Mouse (Mus musculus) hindbrain, embryonic 12.5 days (tissue): ENCODE measurements around the gene Gm49373. TPM values are rescaled to one million over a fixed set of nuclear protein-coding genes. Genes with fewer than 3 reads are reported as not detected.

Source experiments
- ATAC-seq: fragments of 200-750 bp; cut with Nextera tagmentation; 2 replicates; pipeline ENCODE4 v1.8.0; 2017; ENCODE audit warnings: moderate TSS enrichment; ENCODE audit not compliant: low FRiP score
- H3K27ac ChIP-seq: fragments of 300-500 bp; sonication (generic); 2 replicates; pipeline ENCODE4 v1.5.1; 2016; ENCODE audit warnings: mild to moderate bottlenecking
- H3K27me3 ChIP-seq: fragments of 300-500 bp; sonication (generic); 2 replicates; pipeline ENCODE4 v1.6.1; 2016; ENCODE audit warnings: mild to moderate bottlenecking
- H3K36me3 ChIP-seq: fragments of 300-500 bp; sonication (generic); 2 replicates; pipeline ENCODE4 v1.6.1; 2016; ENCODE audit warnings: mild to moderate bottlenecking
- H3K4me1 ChIP-seq: fragments of 300-500 bp; sonication (generic); 2 replicates; pipeline ENCODE4 v1.6.1; 2016
- H3K4me2 ChIP-seq: fragments of 300-500 bp; sonication (generic); replicated peaks from 2 replicates; pipeline ENCODE4 v1.6.1; 2016; ENCODE audit warnings: mild to moderate bottlenecking
- H3K4me3 ChIP-seq: fragments of 300-500 bp; sonication (generic); 2 replicates; pipeline ENCODE4 v1.5.1; 2016; ENCODE audit warnings: mild to moderate bottlenecking
- H3K9ac ChIP-seq: fragments of 300-500 bp; sonication (generic); 2 replicates; pipeline ENCODE4 v1.6.1; 2016; ENCODE audit warnings: mild to moderate bottlenecking, moderate library complexity
- H3K9me3 ChIP-seq: fragments of 300-500 bp; sonication (generic); replicated peaks from 2 replicates; pipeline ENCODE4 v1.6.1; 2016; ENCODE audit warnings: mild to moderate bottlenecking
- WGBS: fragments of 180-500 bp; shearing (Covaris S2); methylation state at CpG from one replicate; pipeline ENCODE4 v1.1.7; 2016; 5-methylcytosine and 5-hydroxymethylcytosine counted together
- microRNA counts: library from miRNA; unstranded; fragments of <30 nt; microRNA quantifications from one replicate; lab custom pipeline; 2017
- microRNA-seq: library from miRNA; unstranded; fragments of <30 nt; microRNA quantifications from one replicate; pipeline ENCODE4, GENCODE M21; 2017
- polyA plus RNA-seq: library from polyadenylated mRNA; unstranded; fragments of >200 nt; fragmentation: Nextera tagmentation; extraction: Ambion mirVana; gene quantifications from 2 replicates; pipeline ENCODE4 v1.2.1, GENCODE M21; 2016

Gm49373 gene
- polyA plus RNA-seq, 1 experiment from 2014 or later: 1.3 TPM

DNA sequence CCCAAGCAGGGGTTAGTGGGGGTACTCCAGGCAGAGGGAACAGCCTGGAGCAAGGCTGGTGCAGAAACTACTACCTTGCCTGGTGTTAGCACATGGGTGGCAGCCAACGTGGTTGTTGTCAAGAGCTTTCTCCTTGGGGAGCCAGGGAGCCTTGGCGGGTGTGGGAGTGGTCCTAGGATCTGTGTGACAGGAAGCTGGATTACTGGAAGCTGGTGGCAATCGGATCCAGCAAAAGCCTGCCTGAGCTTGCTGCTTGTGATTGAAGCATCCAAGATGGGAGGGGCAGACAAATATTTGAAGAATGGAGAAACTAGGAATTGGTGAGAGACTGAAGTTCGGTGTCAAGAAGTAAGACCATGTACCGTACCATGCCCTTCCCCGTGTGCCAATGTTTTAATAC, 50.6 kb downstream of the Gm49373 start:
- no peak overlapping the region for H3K27ac ChIP-seq
- peaks cover 46% of the 10 kb centered on the region for H3K27me3 ChIP-seq
- WGBS: 65% methylated on average over 6 of the region's 6 CpGs
- H3K4me3 ChIP-seq: no peak overlapping the region
- no peaks in the 10 kb centered on the region for H3K36me3 ChIP-seq
- no peaks in the 10 kb centered on the region for H3K9me3 ChIP-seq
- H3K9ac ChIP-seq: no peak overlapping the region
- ATAC-seq: no peak
- no peaks in the 10 kb centered on the region for H3K4me1 ChIP-seq
- H3K4me2 ChIP-seq: no peak overlapping the region

DNA sequence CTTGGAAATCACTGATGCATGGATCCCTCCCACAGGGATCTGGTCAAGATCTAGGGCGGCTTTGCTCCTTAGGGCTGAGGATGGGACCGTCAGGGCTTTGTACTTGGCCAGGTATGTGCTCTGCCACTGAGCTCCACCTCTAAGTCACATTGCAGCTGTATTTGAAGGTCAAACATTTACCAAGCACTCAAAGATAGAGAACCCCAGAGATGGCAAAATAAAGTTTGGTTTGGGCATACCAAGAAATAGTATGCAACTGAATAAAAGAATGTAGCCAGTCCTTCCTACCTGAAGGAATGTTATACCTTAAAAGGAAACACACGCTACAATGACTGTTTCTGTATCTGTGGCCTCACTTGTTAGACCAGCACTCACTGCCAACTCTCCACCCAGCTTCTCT, 51.5 kb downstream of the Gm49373 start:
- Histone ChIP-seq H3K27ac (no peak overlapping the region), H3K4me2 (no peak overlapping the region), H3K9me3 (no peaks in the 10 kb centered on the region), H3K4me1 (no peaks in the 10 kb centered on the region), H3K27me3 (peaks cover 46% of the 10 kb centered on the region), H3K36me3 (no peaks in the 10 kb centered on the region), H3K9ac (no peak overlapping the region), H3K4me3 (no peak overlapping the region)
- ATAC-seq: no peak
- 78% methylated on average over 3 of the region's 3 CpGs for WGBS

DNA sequence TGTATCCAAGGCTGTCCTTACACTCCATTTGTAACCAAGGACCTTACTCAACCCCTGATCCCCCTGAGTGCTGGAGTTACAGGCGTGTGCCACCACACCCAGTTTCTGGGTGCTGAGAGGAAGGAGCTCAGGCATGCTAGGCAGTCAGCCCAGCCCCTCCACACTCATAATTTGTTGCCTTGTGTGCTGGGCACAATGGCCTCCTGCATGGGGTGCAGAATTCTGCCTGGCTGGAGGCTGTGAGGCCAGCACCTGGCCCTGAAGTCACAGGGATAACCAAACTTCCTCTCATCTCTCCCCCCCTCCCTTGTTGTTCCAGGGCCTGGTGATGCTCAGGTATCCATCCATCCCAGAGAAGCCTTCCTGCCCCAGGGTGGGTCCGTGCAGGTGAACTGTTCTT, 54.3 kb downstream of the Gm49373 start:
- Histone ChIP-seq H3K27ac (no peak overlapping the region), H3K4me3 (no peak overlapping the region), H3K9me3 (no peaks in the 10 kb centered on the region; the same call in 1 of the 2 replicates), H3K4me1 (peaks cover 4% of the 10 kb centered on the region; the same call in 1 of the 2 replicates), H3K9ac (no peak overlapping the region), H3K36me3 (no peaks in the 10 kb centered on the region), H3K27me3 (peaks cover 63% of the 10 kb centered on the region), H3K4me2 (no peak overlapping the region)
- WGBS: 77% methylated on average over 2 of the region's 2 CpGs
- no peak for ATAC-seq

DNA sequence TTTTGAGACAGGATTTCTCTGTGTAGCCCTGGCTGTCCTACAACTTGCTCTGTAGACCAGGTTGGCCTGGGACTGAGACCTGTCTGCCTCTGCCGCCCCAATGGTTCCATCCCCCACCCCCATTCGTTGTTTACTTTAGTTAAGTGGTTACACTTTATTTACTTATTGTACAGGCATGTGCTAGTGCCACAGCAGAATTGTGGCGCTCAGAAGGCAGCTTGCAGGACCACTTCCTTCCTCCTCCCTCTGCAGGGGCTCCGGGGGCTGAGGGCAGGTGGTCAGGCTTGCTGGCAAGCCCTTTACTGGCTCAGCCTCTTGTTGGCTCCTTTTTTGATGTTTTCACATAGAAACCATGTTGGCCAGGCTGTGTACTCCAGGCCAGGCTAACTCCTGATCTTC, 55.7 kb downstream of the Gm49373 start:
- 0 out of 2 replicates have a peak overlapping the region, but pooled peaks have one; percentile 3 for H3K4me2 ChIP-seq
- no peak overlapping the region for H3K4me3 ChIP-seq
- no peaks in the 10 kb centered on the region; the same call in 1 of the 2 replicates for H3K9me3 ChIP-seq
- H3K27me3 ChIP-seq: peaks cover 73% of the 10 kb centered on the region
- no peak overlapping the region for H3K9ac ChIP-seq
- H3K36me3 ChIP-seq: no peaks in the 10 kb centered on the region
- ATAC-seq: no peak
- H3K4me1 ChIP-seq: peaks cover 4% of the 10 kb centered on the region; the same call in 1 of the 2 replicates
- WGBS: 48% methylated on average over 4 of the region's 4 CpGs
- H3K27ac ChIP-seq: no peak overlapping the region

DNA sequence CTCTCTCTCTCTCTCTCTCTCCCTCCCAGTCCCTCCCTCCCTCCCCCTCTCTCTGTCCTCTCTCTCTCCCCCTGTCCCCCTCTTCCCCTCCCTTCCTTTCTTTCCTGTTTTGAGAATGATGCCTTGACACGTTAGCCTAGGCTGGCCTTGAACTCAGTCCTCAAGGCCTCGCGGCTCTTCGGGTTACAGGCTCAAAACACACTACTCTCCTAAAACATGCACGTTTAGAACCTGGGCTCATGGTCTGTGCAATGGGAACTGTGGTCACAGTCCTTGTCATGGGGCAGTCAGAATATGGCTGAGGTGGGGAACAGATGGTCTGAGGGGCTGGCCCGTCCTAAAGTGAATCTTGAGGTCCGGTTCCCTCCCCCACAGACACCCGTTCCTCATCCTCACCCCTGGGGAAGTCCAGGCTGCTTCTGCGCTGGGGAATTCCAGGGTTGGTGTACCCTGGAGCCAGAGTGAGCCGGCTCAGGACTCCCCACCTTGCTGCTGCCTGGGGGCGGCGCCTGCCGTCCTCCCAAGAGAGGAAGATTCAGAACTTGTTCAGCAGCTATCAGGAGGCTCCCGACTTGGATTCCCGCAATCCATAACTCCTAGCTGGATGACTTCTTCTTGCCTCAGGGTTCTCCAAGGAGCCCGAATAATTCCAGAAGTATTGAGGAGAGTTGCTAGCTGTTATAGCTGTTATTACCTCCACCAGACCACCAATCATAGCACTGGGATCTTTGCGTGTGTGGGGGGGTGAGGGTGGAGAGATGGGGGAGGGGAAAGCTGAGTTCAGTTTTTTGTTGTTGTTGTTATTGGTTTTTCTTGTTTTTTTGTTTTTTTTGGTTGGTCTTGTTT, 56.3 kb downstream of the Gm49373 start:
- H3K36me3 ChIP-seq: no peaks in the 10 kb centered on the region
- 4% methylated on average over 17 of the region's 17 CpGs for WGBS
- no peaks in the 10 kb centered on the region; the same call in 1 of the 2 replicates for H3K9me3 ChIP-seq
- H3K4me2 ChIP-seq: peak overlapping the region; percentile 44; the same call in 1 of the 2 replicates
- H3K4me1 ChIP-seq: peaks cover 4% of the 10 kb centered on the region; the same call in 1 of the 2 replicates
- no peak for ATAC-seq
- H3K27me3 ChIP-seq: peaks cover 74% of the 10 kb centered on the region
- H3K27ac ChIP-seq: no peak overlapping the region
- no peak overlapping the region for H3K9ac ChIP-seq
- H3K4me3 ChIP-seq: 0 out of 2 replicates have a peak overlapping the region, but pooled peaks have one; percentile 21

DNA sequence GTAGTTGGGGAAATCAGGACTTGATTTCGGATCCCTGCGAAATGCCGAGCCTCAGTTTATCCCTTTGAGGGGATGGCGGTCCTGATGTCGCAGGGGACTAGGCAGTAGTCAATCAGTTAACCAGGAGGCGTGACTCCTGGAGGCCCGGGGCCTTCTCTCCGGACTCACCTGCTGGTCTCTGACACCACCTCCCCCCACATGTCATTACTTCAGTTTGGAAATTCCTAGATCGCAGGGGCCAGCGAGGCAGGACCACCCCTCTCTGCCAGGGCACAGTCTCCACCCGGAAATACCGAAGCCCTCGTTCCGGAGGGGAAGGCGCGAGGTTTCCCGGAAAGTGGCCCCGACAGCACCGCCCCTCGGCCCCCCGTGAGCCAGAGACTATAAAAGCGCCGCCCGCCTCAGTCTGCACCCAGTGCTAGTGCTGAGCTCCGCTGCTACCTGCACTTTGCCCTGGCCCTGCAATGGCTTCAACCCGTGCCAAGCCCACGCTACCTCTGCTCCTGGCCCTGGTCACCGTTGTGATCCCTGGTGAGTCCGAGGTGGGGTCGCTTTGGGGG, 57.2 kb downstream of the Gm49373 start, which contains the start of gene Icam1:
TSS of gene Icam1 (plus strand) at position 415 of the 560 bp plus-strand sequence.
- H3K4me3 ChIP-seq: peak within 1 kb of the TSS; percentile 21
- peaks cover 4% of the 10 kb centered on the region; the same call in 1 of the 2 replicates for H3K4me1 ChIP-seq
- H3K9me3 ChIP-seq: no peaks in the 10 kb centered on the region; the same call in 1 of the 2 replicates
- under 1% methylated on average over 30 of the region's 30 CpGs for WGBS
- H3K27me3 ChIP-seq: peaks cover 73% of the 10 kb centered on the region
- H3K4me2 ChIP-seq: peak within 1 kb of the TSS; percentile 44
- no peaks in the 10 kb centered on the region for H3K36me3 ChIP-seq
- H3K9ac ChIP-seq: peak within 1 kb of the TSS; percentile 38; the same call in 1 of the 2 replicates
- no peak within 1 kb of the TSS for H3K27ac ChIP-seq
- no peak for ATAC-seq

DNA sequence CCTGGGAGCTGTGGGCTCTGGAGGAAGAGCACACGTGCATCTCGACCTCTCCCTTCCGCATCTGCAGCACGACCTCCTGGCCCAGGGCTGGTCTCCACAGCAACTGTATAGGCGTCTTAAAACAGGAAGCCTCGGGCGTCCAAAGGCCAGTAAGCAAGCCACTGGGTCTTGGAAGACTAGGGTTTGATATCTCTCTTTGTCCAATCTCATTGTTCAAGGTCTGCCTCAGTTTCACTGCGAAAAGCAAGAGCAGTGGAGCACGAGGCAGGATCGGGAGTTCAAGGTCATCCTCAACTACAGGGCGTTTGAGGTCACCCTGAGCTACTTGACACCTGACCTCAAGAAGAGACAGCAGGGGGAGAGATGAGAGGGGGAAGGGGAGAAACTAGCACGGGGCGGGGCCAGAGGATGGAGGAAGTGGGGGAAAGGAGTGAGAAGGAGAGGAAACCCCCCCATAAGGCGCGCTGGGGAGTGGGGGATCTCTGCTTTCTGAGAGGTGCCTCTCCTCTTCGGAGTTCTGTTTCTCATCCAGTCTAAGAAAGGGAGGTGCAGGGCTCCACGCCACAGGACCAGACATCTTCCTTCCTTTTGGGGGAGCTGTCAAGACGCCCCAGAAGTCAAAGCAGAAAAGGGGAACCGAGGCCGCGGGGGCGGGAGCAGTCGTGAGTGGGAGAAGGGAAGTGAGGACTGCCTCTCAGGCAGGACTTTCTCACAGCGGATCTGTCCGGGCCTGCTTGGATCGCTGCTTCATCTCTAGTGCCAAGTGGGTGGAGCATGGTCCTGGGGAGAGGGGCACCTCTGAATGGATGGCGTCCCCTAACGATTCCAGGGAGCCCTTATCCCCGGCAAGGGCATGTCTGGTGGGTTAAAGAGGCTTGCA, 58.0 kb downstream of the Gm49373 start:
- peak overlapping the region; percentile 44 for H3K4me2 ChIP-seq
- H3K36me3 ChIP-seq: no peaks in the 10 kb centered on the region
- H3K27me3 ChIP-seq: peaks cover 69% of the 10 kb centered on the region
- peaks cover 4% of the 10 kb centered on the region; the same call in 1 of the 2 replicates for H3K4me1 ChIP-seq
- H3K9ac ChIP-seq: no peak overlapping the region
- H3K4me3 ChIP-seq: peak overlapping the region; percentile 21
- 2% methylated on average over 29 of the region's 29 CpGs for WGBS
- no peaks in the 10 kb centered on the region; the same call in 1 of the 2 replicates for H3K9me3 ChIP-seq
- ATAC-seq: no peak
- H3K27ac ChIP-seq: no peak overlapping the region

MicroRNA genes within 50 kb of the gene (microRNA counts, 519-probe panel; counts per million panel counts)
- 4,063 counts per million, percentile 82 among the panel's probes with 10 or more counts for microRNA mmu-miR-1900 (lab: Ali Mortazavi, UCI)

Small RNA genes lying within 50 kb of the gene (microRNA-seq; reads per million reads assigned to microRNA genes)
- gene Mir1900: not detected
- 1.1 reads per million for gene Mir7082

Other genes with a start within 250 kb of the Gm49373 start
- gene A230050P20Rik, start 204.5 kb downstream of the Gm49373 start, polyA plus RNA-seq: 2.0 and 2.4 TPM in 2 replicates
- 4.8 and 5.5 TPM in 2 replicates for gene Angptl6, start 193.4 kb downstream of the Gm49373 start, polyA plus RNA-seq
- gene Ppan, start 184.9 kb downstream of the Gm49373 start, polyA plus RNA-seq: 55.1 and 59.5 TPM in 2 replicates
- 282 and 283 TPM in 2 replicates for gene Eif3g, start 174.5 kb downstream of the Gm49373 start, polyA plus RNA-seq
- 95.2 and 102 TPM in 2 replicates for gene Dnmt1, start 113.2 kb downstream of the Gm49373 start, polyA plus RNA-seq
- gene S1pr2, start 96.3 kb downstream of the Gm49373 start, polyA plus RNA-seq: 22.1 and 26.5 TPM in 2 replicates
- gene Mrpl4, start 70.4 kb downstream of the Gm49373 start, polyA plus RNA-seq: 103 and 106 TPM in 2 replicates
- gene Icam1, start 57.1 kb downstream of the Gm49373 start, polyA plus RNA-seq: 5.2 and 5.5 TPM in 2 replicates
- gene Icam4, start 43.7 kb downstream of the Gm49373 start, polyA plus RNA-seq: 1.7 and 2.1 TPM in 2 replicates
- 0.13 and 0.23 TPM in 2 replicates for gene Icam5, start 41.0 kb downstream of the Gm49373 start, polyA plus RNA-seq
- 2.4 TPM in 1 of 2 replicates, not detected in the other for gene Zglp1, start 6.0 kb downstream of the Gm49373 start, polyA plus RNA-seq
- 46.4 and 48.4 TPM in 2 replicates for gene Fdx1l, start 518 bp upstream of the Gm49373 start, polyA plus RNA-seq
- gene Gm38431, start 18.9 kb upstream of the Gm49373 start, polyA plus RNA-seq: 1.6 and 2.5 TPM in 2 replicates
- gene Raver1, start 18.9 kb upstream of the Gm49373 start, polyA plus RNA-seq: 58.8 and 66.9 TPM in 2 replicates
- 16.3 and 18.1 TPM in 2 replicates for gene Tyk2, start 58.1 kb upstream of the Gm49373 start, polyA plus RNA-seq
- 271 and 274 TPM in 2 replicates for gene Cdc37, start 76.9 kb upstream of the Gm49373 start, polyA plus RNA-seq
- 11.4 and 11.7 TPM in 2 replicates for gene Pde4a, start 92.6 kb upstream of the Gm49373 start, polyA plus RNA-seq
- gene Keap1, start 166.3 kb upstream of the Gm49373 start, polyA plus RNA-seq: 54.8 and 55.6 TPM in 2 replicates
- gene S1pr5, start 175.3 kb upstream of the Gm49373 start, polyA plus RNA-seq: 1.5 and 1.9 TPM in 2 replicates
- 43.4 and 46.8 TPM in 2 replicates for gene Atg4d, start 192.2 kb upstream of the Gm49373 start, polyA plus RNA-seq
- 18.1 and 23.6 TPM in 2 replicates for gene Kri1, start 214.9 kb upstream of the Gm49373 start, polyA plus RNA-seq
- 72.0 and 72.7 TPM in 2 replicates for gene Cdkn2d, start 218.3 kb upstream of the Gm49373 start, polyA plus RNA-seq
- 3.2 and 7.6 TPM in 2 replicates for gene Ap1m2, start 239.2 kb upstream of the Gm49373 start, polyA plus RNA-seq
- 86.8 and 93.2 TPM in 2 replicates for gene Slc44a2, start 247.6 kb upstream of the Gm49373 start, polyA plus RNA-seq